Mouse (Mus musculus) bone marrow macrophage, adult 2 months (primary cell): ENCODE measurements around the gene Serpina16.

ENCODE experiments used
- CTCF ChIP-seq: IDR thresholded peaks from 2 replicates; pipeline ENCODE4 v1.5.1; 2012; ENCODE audit warnings: low read depth, mild to moderate bottlenecking, low read length, moderate library complexity
- POLR2A ChIP-seq: IDR thresholded peaks from 2 replicates; pipeline ENCODE4 v1.6.1; 2012; ENCODE audit warnings: mild to moderate bottlenecking, low read depth, low read length, borderline replicate concordance

DNA sequence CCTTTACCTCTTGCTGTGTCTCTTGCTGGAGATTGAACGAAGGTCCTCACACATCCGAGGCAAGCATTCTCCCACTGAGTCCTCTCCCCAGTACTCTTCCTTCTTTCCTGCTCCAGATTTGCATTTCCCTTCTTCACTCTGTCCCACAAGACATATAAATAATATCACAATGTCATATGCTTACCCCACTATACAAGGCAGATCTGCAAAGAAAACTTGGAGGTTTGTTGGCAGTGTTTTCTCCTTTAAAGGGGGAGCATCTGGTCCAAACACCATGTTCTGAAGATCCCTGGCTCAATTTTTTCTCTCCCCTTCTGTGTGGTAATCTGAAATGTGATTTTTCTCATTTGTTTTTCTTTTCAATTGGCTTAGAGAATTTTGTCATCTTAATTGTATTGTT, 41.5 kb downstream of the Serpina16 start:
- TF ChIP-seq CTCF (no peak), POLR2A (no peak)
